Mouse (Mus musculus) ES-Bruce4 (cell line): ENCODE measurements around the gene Gm9918.

ENCODE experiments used
- CTCF ChIP-seq: IDR thresholded peaks from one replicate; pipeline ENCODE4 v1.8.1; 2011; ENCODE audit warnings: low read depth, low read length
- EP300 ChIP-seq: IDR thresholded peaks from 2 replicates; pipeline ENCODE4 v1.6.1; 2011; ENCODE audit warnings: low read depth, low read length; ENCODE audit not compliant: insufficient read depth
- POLR2A ChIP-seq: IDR thresholded peaks from one replicate; pipeline ENCODE4 v1.8.1; 2011; ENCODE audit warnings: low read length; ENCODE audit not compliant: insufficient read depth

DNA sequence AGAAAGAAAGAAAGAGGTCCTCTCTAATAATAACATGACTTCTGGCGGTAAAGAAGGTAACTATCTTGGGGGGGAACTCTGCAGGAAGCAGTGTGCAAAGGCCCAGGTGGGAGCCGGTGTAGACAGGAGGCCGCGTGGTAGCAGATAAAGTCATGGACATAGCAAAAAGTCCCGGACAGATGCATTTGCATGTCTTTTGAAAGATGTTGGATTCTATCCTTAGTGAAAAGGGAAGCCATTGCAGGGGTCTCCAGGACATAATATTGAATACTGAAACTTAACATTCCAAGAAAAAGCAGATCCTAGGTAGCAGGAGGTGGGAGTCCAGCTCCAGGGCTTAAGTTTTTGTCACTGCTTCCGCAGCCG lies 8.3 kb downstream of the Gm9918 start:
- TF ChIP-seq POLR2A, result no peak
- no peak for TF ChIP-seq EP300
- no peak for TF ChIP-seq CTCF
